Mouse (Mus musculus) urinary bladder, adult 18-20 months (tissue): Measurements from ENCODE around the gene Sacm1l.

Experiments used
- DNase-seq, 2 experiments: peaks; one replicate each; pipeline ENCODE4 v3.0.0; 2022; ENCODE audit warnings: low spot score in 2 of 2, mixed read lengths in 2 of 2

Gene Sacm1l

GRCm38 (mm10) chr9:123509638-123510604, 19.6 kb upstream of the Sacm1l start:
- no peak for DNase-seq

GRCm38 (mm10) chr9:123510926-123511325, 18.6 kb upstream of the Sacm1l start:
- no peak for DNase-seq

- no peak for DNase-seq
Measured at GRCm38 (mm10) chr9:123512482-123512881, 17.1 kb upstream of the Sacm1l start.

GRCm38 (mm10) chr9:123515087-123515486, 14.5 kb upstream of the Sacm1l start:
- no peak for DNase-seq

- DNase-seq = no peak
Measured at GRCm38 (mm10) chr9:123516641-123517385, 12.7 kb upstream of the Sacm1l start.

GRCm38 (mm10) chr9:123518969-123519894, 10.3 kb upstream of the Sacm1l start:
- no peak for DNase-seq

GRCm38 (mm10) chr9:123520735-123521134, 8.8 kb upstream of the Sacm1l start:
- no peak for DNase-seq

GRCm38 (mm10) chr9:123523676-123524075, 5.9 kb upstream of the Sacm1l start:
- no peak for DNase-seq

- DNase-seq = peak in 1 of 2 experiments; percentile 25
Measured at GRCm38 (mm10) chr9:123525095-123525494, 4.5 kb upstream of the Sacm1l start.

- DNase-seq = no peak
Measured at GRCm38 (mm10) chr9:123526502-123526901, 3.1 kb upstream of the Sacm1l start.

GRCm38 (mm10) chr9:123528087-123528925, 1.3 kb upstream of the Sacm1l start:
- DNase-seq = no peak

GRCm38 (mm10) chr9:123528926-123529295, 648 bp upstream of the Sacm1l start:
- peak; percentile 11 to 45 for DNase-seq

- DNase-seq = no peak
Measured at GRCm38 (mm10) chr9:123530158-123530475, 558 bp downstream of the Sacm1l start.

GRCm38 (mm10) chr9:123530566-123531130, 1.1 kb downstream of the Sacm1l start:
- DNase-seq = no peak

- DNase-seq = no peak
Measured at GRCm38 (mm10) chr9:123531234-123531633, 1.7 kb downstream of the Sacm1l start.

GRCm38 (mm10) chr9:123536613-123537012, 7.1 kb downstream of the Sacm1l start:
- DNase-seq = no peak

GRCm38 (mm10) chr9:123538189-123538588, 8.6 kb downstream of the Sacm1l start:
- DNase-seq = no peak

GRCm38 (mm10) chr9:123539093-123539492, 9.5 kb downstream of the Sacm1l start:
- DNase-seq = no peak

- no peak for DNase-seq
Measured at GRCm38 (mm10) chr9:123539823-123540222, 10.3 kb downstream of the Sacm1l start.

GRCm38 (mm10) chr9:123554599-123554998, 25.0 kb downstream of the Sacm1l start:
- DNase-seq = no peak
